Comparison of ENCODE assay signal across 10 mouse cellular contexts in genomic region chr10:111996911-111997347, GRCm38 (mm10). TPM values are rescaled to one million over a fixed set of nuclear protein-coding genes. Genes with fewer than 3 reads are reported as not detected.
DNase-seq lines count a peak whose midpoint lies in the region; ATAC-seq and TF ChIP-seq lines count a peak whose summit lies in the region.
"Had no signal": no experiment of that assay in that cellular context is flagged by ENCODE, and none has a peak within 500 bp of the region (broad histone marks: within the 10 kb centered on the region; RNA-seq: fewer than 3 reads in every experiment).

No protein-coding gene starts in this region.

- 37% methylated on average over 8 of the region's 8 CpGs for WGBS in liver, embryonic 14.5 days (ENCODE audit: insufficient replicate concordance)
- 83% methylated on average over 8 of the region's 8 CpGs for WGBS in midbrain, embryonic 10.5 days
- 83% methylated on average over 8 of the region's 8 CpGs for WGBS in forebrain, embryonic 13.5 days

- no peak for TF ChIP-seq CTCF in liver, embryonic 14.5 days (IDR thresholded peaks at IDR 0.05; ENCODE audit: low read depth)

- peak overlapping the region; percentile 28; the same call in 1 of the 2 replicates for H3K4me2 ChIP-seq in liver, embryonic 14.5 days (ENCODE audit: low read depth)
- H3K4me2 ChIP-seq in forebrain, embryonic 13.5 days, result no peak overlapping the region

- H3K9me3 ChIP-seq in liver, embryonic 14.5 days (ENCODE audit: control insufficient read depth, low read length), result no peaks in the 10 kb centered on the region
- no peaks in the 10 kb centered on the region for H3K9me3 ChIP-seq in midbrain, embryonic 10.5 days (replicated peaks)
- no peaks in the 10 kb centered on the region for H3K9me3 ChIP-seq in forebrain, embryonic 13.5 days (replicated peaks)

- H3K36me3 ChIP-seq in liver, embryonic 14.5 days (replicated peaks; ENCODE audit: control insufficient read depth, insufficient read depth, low read depth), result no peaks in the 10 kb centered on the region
- H3K36me3 ChIP-seq in midbrain, embryonic 10.5 days, result no peaks in the 10 kb centered on the region
- no peaks in the 10 kb centered on the region for H3K36me3 ChIP-seq in forebrain, embryonic 13.5 days (ENCODE audit: poor library complexity, severe bottlenecking)

- peaks cover 11 to 17% of the 10 kb centered on the region in 2 experiments for H3K4me1 ChIP-seq in liver, embryonic 14.5 days (replicated peaks; ENCODE audit: control insufficient read depth in 2 of 2, insufficient read depth in 2 of 2, low read length in 1 of 2)
- no peaks in the 10 kb centered on the region for H3K4me1 ChIP-seq in midbrain, embryonic 10.5 days
- H3K4me1 ChIP-seq in forebrain, embryonic 13.5 days, result no peaks in the 10 kb centered on the region

- DNase-seq in A20 (ENCODE audit: low read depth, low spot score), result peak; percentile 90
- DNase-seq in liver, embryonic 14.5 days (ENCODE audit: low read depth in 3 of 3, low spot score in 3 of 3), result no peak
- no peak for DNase-seq in MN1 (ENCODE audit: low spot score)
- DNase-seq in cerebellum, adult 11 months, result no peak
- DNase-seq in midbrain, embryonic 10.5 days (ENCODE audit: low spot score), result no peak
- DNase-seq: kidney, postnatal 14 days had no signal

- peak; percentile 81 for ATAC-seq in activated CD4-positive, CD25-positive, alpha-beta regulatory T cell, adult 4 months
- no peak; the same call in 1 of the 2 replicates for ATAC-seq in liver, embryonic 14.5 days (ENCODE audit: insufficient read depth)
- ATAC-seq in neutrophil, adult 5-6 weeks (ENCODE audit: extremely low read depth, insufficient number of reproducible peaks, low FRiP score, poor library complexity, severe bottlenecking), result peak; percentile 70
- ATAC-seq in forebrain, embryonic 13.5 days, result no peak

- H3K4me3 ChIP-seq in liver, embryonic 14.5 days (ENCODE audit: insufficient read depth in 1 of 2, low read depth in 2 of 2, low read length in 2 of 2), result peak overlapping the region; percentile 3 to 27; a peak in 3 of 4 replicates
- no peak overlapping the region for H3K4me3 ChIP-seq in midbrain, embryonic 10.5 days
- no peak overlapping the region for H3K4me3 ChIP-seq in forebrain, embryonic 13.5 days
- H3K4me3 ChIP-seq: heart, adult 2 months had no signal

- H3K27me3 ChIP-seq in liver, embryonic 14.5 days (ENCODE audit: control insufficient read depth, insufficient read depth, low read length), result no peaks in the 10 kb centered on the region; the same call in 1 of the 2 replicates
- H3K27me3 ChIP-seq in midbrain, embryonic 10.5 days (ENCODE audit: low read depth, poor library complexity, severe bottlenecking), result no peaks in the 10 kb centered on the region
- H3K27me3 ChIP-seq in forebrain, embryonic 13.5 days, result no peaks in the 10 kb centered on the region

- H3K9ac ChIP-seq in liver, embryonic 14.5 days (replicated peaks), result no peak overlapping the region
- H3K9ac ChIP-seq in forebrain, embryonic 13.5 days, result no peak overlapping the region

- TF ChIP-seq EP300 in liver, embryonic 14.5 days (IDR thresholded peaks at IDR 0.05; ENCODE audit: low read depth), result no peak

- no peak overlapping the region for H3K27ac ChIP-seq in liver, embryonic 14.5 days
- H3K27ac ChIP-seq in midbrain, embryonic 10.5 days (replicated peaks), result no peak overlapping the region
- H3K27ac ChIP-seq in forebrain, embryonic 13.5 days, result no peak overlapping the region
- H3K27ac ChIP-seq: heart, adult 2 months had no signal

RNA-seq across cellular contexts. Expression of gene Glipr1, which starts 5.5 kb away (rescaled TPM):
- polyA plus RNA-seq in activated CD4-positive, CD25-positive, alpha-beta regulatory T cell, adult 4 months (2017; shearing (Covaris generic)), result 100 to 1,000 TPM; 129 to 142 TPM
- polyA plus RNA-seq in liver, embryonic 14.5 days (2012; rRNA removed), result 8.0 and 9.7 TPM in 2 replicates
- 7.6 and 8.7 TPM in 2 replicates for polyA plus RNA-seq in liver, embryonic 14.5 days (2014; fragmentation: Nextera tagmentation; extraction: Ambion mirVana)
- 370 and 378 TPM in 2 replicates for total RNA-seq in neutrophil, adult 5-6 weeks (2017)
- polyA plus RNA-seq in midbrain, embryonic 10.5 days (2016; fragmentation: Nextera tagmentation; extraction: Ambion mirVana), result 0.77 and 1.2 TPM in 2 replicates
- 0.25 TPM in 1 of 2 replicates, not detected in the other for polyA plus RNA-seq in forebrain, embryonic 13.5 days (2015; fragmentation: Nextera tagmentation; extraction: Ambion mirVana)

RNA-seq across cellular contexts. Expression of gene Krr1, which starts 24.5 kb away (rescaled TPM):
- polyA plus RNA-seq in activated CD4-positive, CD25-positive, alpha-beta regulatory T cell, adult 4 months (2017; shearing (Covaris generic)), result 10 to 100 TPM; 41.2 to 41.9 TPM
- 5.3 and 9.9 TPM in 2 replicates for polyA plus RNA-seq in liver, embryonic 14.5 days (2012; rRNA removed)
- 22.1 and 24.8 TPM in 2 replicates for polyA plus RNA-seq in liver, embryonic 14.5 days (2014; fragmentation: Nextera tagmentation; extraction: Ambion mirVana)
- total RNA-seq in neutrophil, adult 5-6 weeks (2017), result 36.2 and 39.6 TPM in 2 replicates
- 58.8 and 59.9 TPM in 2 replicates for polyA plus RNA-seq in midbrain, embryonic 10.5 days (2016; fragmentation: Nextera tagmentation; extraction: Ambion mirVana)
- 51.4 and 54.7 TPM in 2 replicates for polyA plus RNA-seq in forebrain, embryonic 13.5 days (2015; fragmentation: Nextera tagmentation; extraction: Ambion mirVana)

Comparison
In these comparisons a context has a peak if more than half of its experiments do, and no peak if none do; other contexts are left out.
1. ATAC-seq: peak in activated CD4-positive, CD25-positive, alpha-beta regulatory T cell, adult 4 months (single experiment) and neutrophil, adult 5-6 weeks (single experiment); none in liver, embryonic 14.5 days (single experiment) and forebrain, embryonic 13.5 days (single experiment).
2. H3K4me3 ChIP-seq: peak in liver, embryonic 14.5 days (2 of 2); none in midbrain, embryonic 10.5 days (single experiment) and forebrain, embryonic 13.5 days (single experiment).
3. RNA of gene Glipr1, which starts 5.5 kb away (polyA plus RNA-seq): 129 to 142 TPM in activated CD4-positive, CD25-positive, alpha-beta regulatory T cell, adult 4 months; 7.6 to 9.7 TPM in liver, embryonic 14.5 days, 0.77 to 1.2 TPM in midbrain, embryonic 10.5 days and 0.25 TPM in forebrain, embryonic 13.5 days; every median in the first group is over 10 times any median in the second.